Mouse (Mus musculus) erythroblast, embryonic 14.5 days (primary cell): Measurements from ENCODE around the gene Synj1. TPM values are rescaled to one million over a fixed set of nuclear protein-coding genes. Genes with fewer than 3 reads are reported as not detected.

Experiments
- H3K27me3 ChIP-seq: 2 replicates; pipeline ENCODE4 v1.6.1; 2012; ENCODE audit warnings: inconsistent platforms; ENCODE audit not compliant: control insufficient read depth
- H3K36me3 ChIP-seq: 2 replicates; pipeline ENCODE4 v1.6.1; 2012; ENCODE audit warnings: mild to moderate bottlenecking, inconsistent platforms; ENCODE audit not compliant: control insufficient read depth
- H3K4me1 ChIP-seq: 2 replicates; pipeline ENCODE4 v1.6.1; 2012; ENCODE audit warnings: inconsistent platforms; ENCODE audit not compliant: control insufficient read depth
- H3K4me3 ChIP-seq: replicated peaks from 2 replicates; pipeline ENCODE3; 2012; ENCODE audit warnings: moderate library complexity, mild to moderate bottlenecking, inconsistent platforms
- H3K9me3 ChIP-seq: 2 replicates; pipeline ENCODE4 v1.6.1; 2012; ENCODE audit warnings: low read length, inconsistent platforms, mixed read lengths; ENCODE audit not compliant: control insufficient read depth
- GATA1 ChIP-seq: IDR thresholded peaks from 2 replicates; pipeline ENCODE4 v1.6.1; 2012; ENCODE audit warnings: low read length, inconsistent platforms, mixed read lengths
- TAL1 ChIP-seq: IDR thresholded peaks from 3 replicates; pipeline ENCODE4 v1.6.1; 2012; ENCODE audit warnings: low read length, inconsistent platforms, mixed read lengths
- polyA plus RNA-seq: library from polyadenylated mRNA; stranded (reverse); fragments of >175 nt; gene quantifications from 2 replicates; pipeline ENCODE4 v1.2.3, GENCODE M21; 2012

Synj1 gene
- polyA plus RNA-seq, 1 experiment = 8.8 TPM

DNA sequence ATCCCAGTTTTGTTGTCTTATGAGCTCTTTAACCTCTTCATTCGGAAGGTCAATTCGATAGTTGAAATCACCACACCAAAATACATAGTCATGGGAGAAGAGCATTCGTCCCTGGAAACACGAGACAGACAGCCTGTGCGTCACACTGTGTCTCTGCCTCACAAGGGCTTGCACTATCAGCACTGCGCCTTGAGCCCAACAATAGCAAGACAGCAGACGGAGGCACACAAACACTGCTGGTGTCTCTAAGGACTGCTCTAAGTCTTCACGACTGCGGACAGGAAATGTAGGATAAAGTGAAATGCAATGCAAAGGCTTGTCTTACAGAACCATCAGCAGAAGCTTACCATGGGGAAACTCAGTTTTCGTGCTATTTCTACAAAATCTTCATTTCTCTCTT lies 47.2 kb downstream of the Synj1 start:
- Histone ChIP-seq H3K4me1 (peaks cover 40% of the 10 kb centered on the region), H3K9me3 (no peaks in the 10 kb centered on the region), H3K4me3 (peak overlapping the region; percentile 25), H3K36me3 (peaks cover 98% of the 10 kb centered on the region), H3K27me3 (no peaks in the 10 kb centered on the region)
- TF ChIP-seq TAL1 = no peak
- no peak for TF ChIP-seq GATA1

DNA sequence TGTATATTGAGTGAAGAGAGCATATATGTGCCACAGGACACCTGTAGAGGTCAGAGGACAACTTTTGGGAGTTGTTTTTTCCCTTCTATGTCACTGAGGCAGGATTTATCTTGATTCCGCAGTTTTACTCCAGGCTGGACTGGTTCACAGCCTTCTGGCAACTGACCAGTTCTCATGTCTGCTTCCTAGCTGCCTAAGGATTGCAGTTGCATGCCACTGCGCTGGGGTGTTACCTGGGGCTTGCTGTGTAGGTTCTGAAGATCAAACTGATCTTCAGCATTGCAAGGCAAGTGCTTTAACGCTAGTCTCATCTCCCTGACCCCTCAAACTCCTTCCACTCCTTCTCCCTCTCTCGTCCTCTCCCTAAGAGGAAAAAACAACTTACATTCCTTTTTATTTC lies 47.9 kb downstream of the Synj1 start:
- H3K4me3 ChIP-seq = no peak overlapping the region
- no peaks in the 10 kb centered on the region for H3K27me3 ChIP-seq
- TF ChIP-seq GATA1 (no peak), TAL1 (no peak)
- peaks cover 99% of the 10 kb centered on the region for H3K36me3 ChIP-seq
- peaks cover 40% of the 10 kb centered on the region for H3K4me1 ChIP-seq
- H3K9me3 ChIP-seq = no peaks in the 10 kb centered on the region

DNA sequence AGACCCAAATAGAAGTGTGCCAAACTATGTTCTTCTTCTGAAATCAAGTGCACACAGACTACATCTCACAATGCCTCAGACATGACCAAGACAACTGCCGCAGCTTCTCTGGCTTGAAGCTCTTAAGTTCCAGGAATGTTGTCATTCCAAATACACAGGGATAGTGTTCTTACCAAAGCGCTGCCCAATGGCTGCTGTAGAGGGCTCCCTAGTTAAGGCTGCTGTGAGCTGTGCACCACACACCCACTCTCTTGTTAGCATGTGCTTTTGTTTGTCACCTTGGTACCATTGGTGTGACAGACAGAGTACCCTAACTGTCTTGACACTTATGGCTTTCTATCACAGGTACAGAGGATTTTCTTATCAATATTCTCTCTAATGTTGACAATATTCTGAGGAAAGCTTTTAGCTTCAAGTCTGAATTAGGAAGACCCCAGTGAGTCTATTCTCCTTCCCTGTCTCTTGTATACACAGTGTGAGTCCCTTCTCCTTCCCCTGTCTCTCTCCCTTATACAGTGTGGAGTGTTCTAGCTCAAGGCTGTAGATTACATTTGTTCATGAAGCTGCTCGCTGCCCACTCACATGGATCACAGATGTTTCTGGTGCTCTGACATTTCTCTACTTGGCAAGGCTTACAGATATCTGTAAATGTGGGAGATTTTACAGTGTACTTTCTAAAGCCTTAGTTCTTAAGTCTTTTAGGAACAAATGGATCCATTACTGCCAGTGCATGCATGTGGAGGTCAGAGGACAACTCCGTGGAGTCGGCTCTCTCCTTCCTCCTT lies 52.6 kb downstream of the Synj1 start:
- no peaks in the 10 kb centered on the region for H3K9me3 ChIP-seq
- peaks cover 99% of the 10 kb centered on the region for H3K36me3 ChIP-seq
- H3K4me3 ChIP-seq = no peak overlapping the region
- no peaks in the 10 kb centered on the region for H3K27me3 ChIP-seq
- peaks cover 12% of the 10 kb centered on the region for H3K4me1 ChIP-seq
- TF ChIP-seq TAL1 (no peak), GATA1 (no peak)

DNA sequence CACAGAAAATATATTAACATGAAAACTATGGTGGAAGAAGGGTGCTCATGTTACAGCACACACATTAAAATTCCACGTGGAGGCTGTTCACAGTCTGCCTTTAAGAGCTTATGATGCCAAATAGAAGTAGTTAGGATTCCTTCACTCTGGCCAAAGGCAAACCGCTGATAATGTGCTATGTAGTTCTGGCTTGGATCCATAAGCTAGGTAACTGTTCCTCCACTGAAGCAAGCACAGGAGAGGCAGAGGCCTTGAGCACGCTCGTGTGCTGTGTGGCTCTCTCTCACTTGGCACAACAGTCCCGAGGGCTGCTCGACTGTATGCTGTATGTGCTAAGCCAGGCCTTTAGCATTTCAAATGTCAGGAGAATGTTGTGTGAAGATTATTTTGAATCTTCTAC lies 55.6 kb downstream of the Synj1 start:
- H3K4me3 ChIP-seq = no peak overlapping the region
- peaks cover 99% of the 10 kb centered on the region for H3K36me3 ChIP-seq
- H3K27me3 ChIP-seq = no peaks in the 10 kb centered on the region
- TF ChIP-seq GATA1 (no peak), TAL1 (no peak)
- peaks cover 3% of the 10 kb centered on the region for H3K4me1 ChIP-seq
- no peaks in the 10 kb centered on the region for H3K9me3 ChIP-seq

DNA sequence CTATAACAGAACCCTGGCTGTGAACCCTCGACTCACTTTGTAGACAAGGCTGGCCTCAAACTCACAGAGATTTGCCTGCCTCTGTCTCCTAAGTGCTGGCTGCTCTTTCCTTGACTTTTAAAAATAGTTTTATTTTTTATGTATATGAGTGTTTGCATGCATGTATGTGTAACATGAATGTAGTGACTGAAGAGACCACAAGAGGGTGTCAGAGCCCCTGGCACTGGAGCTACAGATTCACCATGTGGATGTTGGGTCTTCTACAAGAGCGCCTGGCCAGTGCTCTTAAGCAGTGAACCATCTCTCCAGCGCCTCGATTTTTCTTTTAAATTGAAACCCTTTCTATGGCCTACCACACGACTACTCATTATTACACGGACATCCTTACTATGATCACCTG lies 57.3 kb downstream of the Synj1 start:
- Histone ChIP-seq H3K4me1 (peaks cover 3% of the 10 kb centered on the region), H3K4me3 (no peak overlapping the region), H3K27me3 (no peaks in the 10 kb centered on the region), H3K36me3 (peaks cover 99% of the 10 kb centered on the region), H3K9me3 (no peaks in the 10 kb centered on the region)
- TF ChIP-seq TAL1 (no peak), GATA1 (no peak)

DNA sequence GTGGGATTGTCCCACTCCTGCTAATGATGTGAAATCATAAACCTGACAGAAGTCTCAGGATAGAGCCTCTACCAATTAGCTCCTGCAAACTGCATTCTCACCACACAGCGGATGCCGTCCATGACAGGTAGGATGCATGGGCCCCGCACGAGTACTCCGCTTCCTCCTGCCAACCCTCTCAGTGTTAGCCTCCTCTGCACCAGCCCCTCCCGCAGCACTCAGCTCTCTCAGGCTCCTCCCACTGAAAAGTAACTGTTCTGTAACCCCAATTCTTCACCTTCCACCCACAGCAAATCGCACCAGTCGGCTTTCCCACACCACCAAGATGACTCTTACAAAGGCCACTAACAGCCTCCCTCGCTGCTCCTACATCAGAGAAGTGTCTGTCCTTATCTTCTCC lies 58.0 kb downstream of the Synj1 start:
- Histone ChIP-seq H3K4me1 (peaks cover 3% of the 10 kb centered on the region), H3K36me3 (peaks cover 99% of the 10 kb centered on the region), H3K4me3 (no peak overlapping the region), H3K27me3 (no peaks in the 10 kb centered on the region), H3K9me3 (no peaks in the 10 kb centered on the region)
- no peak for TF ChIP-seq GATA1
- TF ChIP-seq TAL1 = no peak

DNA sequence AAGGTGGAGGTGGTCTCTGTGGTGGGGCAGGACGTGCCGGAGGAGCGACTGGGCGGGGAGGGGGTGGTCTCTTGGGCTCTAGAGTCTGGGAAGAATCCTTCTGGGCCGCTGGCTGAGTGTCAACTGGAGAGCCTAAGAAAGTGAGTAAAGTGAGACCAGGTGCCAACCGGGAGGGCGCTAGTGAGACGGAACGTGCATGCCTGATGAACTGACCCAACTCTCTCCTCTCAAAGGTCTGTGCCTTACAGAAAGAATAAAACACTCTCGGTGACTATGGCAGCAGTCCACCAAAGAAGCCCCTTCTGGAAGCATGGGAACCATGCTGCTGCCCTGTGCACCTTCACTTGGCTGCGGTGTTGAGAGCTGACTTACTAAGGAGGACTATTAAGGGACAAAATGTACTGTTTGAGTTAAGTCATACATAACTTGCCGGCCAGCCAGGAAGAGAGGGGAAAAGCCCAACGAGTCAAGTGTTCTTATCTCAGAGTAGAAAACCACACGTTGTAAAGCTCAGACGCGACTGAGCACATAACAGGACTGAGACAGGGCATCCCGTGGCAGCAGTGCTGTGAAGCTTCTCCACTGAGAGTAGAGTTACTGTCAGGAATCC lies 60.6 kb downstream of the Synj1 start:
- no peak for TF ChIP-seq GATA1
- TF ChIP-seq TAL1 = no peak
- H3K27me3 ChIP-seq = no peaks in the 10 kb centered on the region
- no peak overlapping the region for H3K4me3 ChIP-seq
- H3K9me3 ChIP-seq = no peaks in the 10 kb centered on the region
- peaks cover 99% of the 10 kb centered on the region for H3K36me3 ChIP-seq
- H3K4me1 ChIP-seq = peaks cover 3% of the 10 kb centered on the region

DNA sequence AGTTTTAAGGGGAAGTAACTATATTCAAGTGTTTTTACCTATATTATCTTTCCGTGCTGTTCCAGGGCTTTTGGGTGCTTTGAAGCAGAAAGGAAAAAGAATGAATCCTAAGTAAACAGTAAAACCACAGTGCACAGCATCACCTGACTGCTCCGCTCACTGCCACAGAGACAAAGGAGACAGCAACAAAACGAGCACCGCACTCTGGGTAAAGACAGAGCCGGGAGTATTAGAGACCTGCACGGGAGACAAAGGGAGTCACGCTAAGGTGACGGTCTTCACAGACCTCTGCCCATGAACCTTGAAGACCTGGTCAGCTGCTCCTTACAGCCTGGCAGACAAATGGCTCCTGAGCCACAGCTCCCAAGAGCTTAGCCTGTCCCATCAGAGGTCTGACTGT lies 64.1 kb downstream of the Synj1 start:
- TF ChIP-seq GATA1 (no peak), TAL1 (no peak)
- H3K36me3 ChIP-seq = peaks cover 99% of the 10 kb centered on the region
- H3K4me1 ChIP-seq = peaks cover 1% of the 10 kb centered on the region
- H3K4me3 ChIP-seq = no peak overlapping the region
- no peaks in the 10 kb centered on the region for H3K27me3 ChIP-seq
- no peaks in the 10 kb centered on the region for H3K9me3 ChIP-seq

DNA sequence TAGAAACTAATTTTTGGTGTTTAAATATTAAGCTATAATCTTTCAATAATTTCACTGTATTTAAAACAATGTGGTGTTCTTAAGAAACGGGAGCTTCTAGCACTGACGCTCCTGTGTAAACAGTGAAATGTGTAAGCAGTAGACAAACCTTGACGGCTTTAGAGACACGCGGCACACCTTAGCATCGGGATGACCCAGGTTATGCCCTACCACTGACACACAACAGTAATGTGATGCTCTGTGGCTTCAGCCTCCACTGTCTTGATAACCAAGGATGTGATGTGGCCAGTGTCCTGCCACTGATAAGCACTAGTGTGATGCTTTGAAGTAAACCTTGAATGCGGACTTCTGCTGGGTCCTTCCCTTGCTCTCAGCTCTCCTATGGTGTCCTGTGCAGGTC lies 69.9 kb downstream of the Synj1 start:
- Histone ChIP-seq H3K27me3 (no peaks in the 10 kb centered on the region), H3K4me3 (no peak overlapping the region), H3K9me3 (no peaks in the 10 kb centered on the region), H3K4me1 (no peaks in the 10 kb centered on the region), H3K36me3 (peaks cover 95% of the 10 kb centered on the region)
- TF ChIP-seq GATA1 (no peak), TAL1 (no peak)
